Mouse (Mus musculus): Measurements from ENCODE around the gene Sirt2. TPM values are rescaled to one million over a fixed set of nuclear protein-coding genes. Genes with fewer than 3 reads are reported as not detected.

Gene Sirt2
- polyA plus RNA-seq, 1 experiment from 2014 or later = 57.7 TPM

GRCm38 (mm10) chr7:28836936-28837335, 70.4 kb downstream of the Sirt2 start:
- no peak for ATAC-seq (ENCODE audit: insufficient number of reproducible peaks, insufficient read depth, low FRiP score, low read depth)
- WGBS = 78% methylated on average over 5 of the region's 5 CpGs
- no peaks in the 10 kb centered on the region for H3K27me3 ChIP-seq (ENCODE audit: control insufficient read depth, insufficient read depth, low read length)

More at GRCm38 (mm10) chr7:28836936-28837335, 70.4 kb downstream of the Sirt2 start:
- Histone ChIP-seq H3K4me2 (ENCODE audit: low read length) (no peak overlapping the region), H3K9me3 (ENCODE audit: control insufficient read depth, low read length) (no peaks in the 10 kb centered on the region), H3K36me3 (ENCODE audit: control insufficient read depth, insufficient read depth, low read length) (peaks cover 6% of the 10 kb centered on the region), H3K27ac (replicated peaks in 1 of 2; ENCODE audit: control insufficient read depth in 1 of 2, insufficient read depth in 1 of 2, low read depth in 2 of 2, low read length in 2 of 2) (no peak overlapping the region), H3K4me1 (ENCODE audit: control insufficient read depth in 2 of 2, insufficient read depth in 2 of 2, low read length in 2 of 2) (no peaks in the 10 kb centered on the region), H3K9ac (ENCODE audit: low read length) (no peak overlapping the region), H3K4me3 (ENCODE audit: control insufficient read depth in 1 of 2, insufficient read depth in 1 of 2, low read depth in 1 of 2, low read length in 2 of 2) (no peak overlapping the region)

Other genes with a start within 250 kb of the Sirt2 start
- gene Ifnl3, start 243.9 kb upstream of the Sirt2 start, polyA plus RNA-seq (2014; fragmentation: Nextera tagmentation; extraction: Ambion mirVana) = not detected in 2 replicates
- gene Sycn, start 225.8 kb upstream of the Sirt2 start, polyA plus RNA-seq (2014; fragmentation: Nextera tagmentation; extraction: Ambion mirVana) = not detected in 2 replicates
- not detected in 2 replicates for gene Nccrp1, start 219.5 kb upstream of the Sirt2 start, polyA plus RNA-seq (2014; fragmentation: Nextera tagmentation; extraction: Ambion mirVana)
- gene Samd4b, start 168.6 kb upstream of the Sirt2 start, polyA plus RNA-seq (2014; fragmentation: Nextera tagmentation; extraction: Ambion mirVana) = 23.5 and 25.2 TPM in 2 replicates
- gene Pak4, start 168.6 kb upstream of the Sirt2 start, polyA plus RNA-seq (2014; fragmentation: Nextera tagmentation; extraction: Ambion mirVana) = 21.1 and 22.1 TPM in 2 replicates
- not detected in 2 replicates for gene Acp7, start 135.4 kb upstream of the Sirt2 start, polyA plus RNA-seq (2014; fragmentation: Nextera tagmentation; extraction: Ambion mirVana)
- 3.7 and 4.2 TPM in 2 replicates for gene Fbxo27, start 73.9 kb upstream of the Sirt2 start, polyA plus RNA-seq (2014; fragmentation: Nextera tagmentation; extraction: Ambion mirVana)
- 8.0 and 8.6 TPM in 2 replicates for gene Fbxo17, start 49.9 kb upstream of the Sirt2 start, polyA plus RNA-seq (2014; fragmentation: Nextera tagmentation; extraction: Ambion mirVana)
- gene Mrps12, start 24.9 kb upstream of the Sirt2 start, polyA plus RNA-seq (2014; fragmentation: Nextera tagmentation; extraction: Ambion mirVana) = 129 and 135 TPM in 2 replicates
- 18.8 and 20.3 TPM in 2 replicates for gene Sars2, start 24.7 kb upstream of the Sirt2 start, polyA plus RNA-seq (2014; fragmentation: Nextera tagmentation; extraction: Ambion mirVana)
- gene Ccer2, start 10.6 kb upstream of the Sirt2 start, polyA plus RNA-seq (2014; fragmentation: Nextera tagmentation; extraction: Ambion mirVana) = not detected in 2 replicates
- 25.7 and 29.5 TPM in 2 replicates for gene Nfkbib, start 777 bp downstream of the Sirt2 start, polyA plus RNA-seq (2014; fragmentation: Nextera tagmentation; extraction: Ambion mirVana)
- 2.1 and 3.7 TPM in 2 replicates for gene Rinl, start 22.2 kb downstream of the Sirt2 start, polyA plus RNA-seq (2014; fragmentation: Nextera tagmentation; extraction: Ambion mirVana)
- gene Hnrnpl, start 41.8 kb downstream of the Sirt2 start, polyA plus RNA-seq (2014; fragmentation: Nextera tagmentation; extraction: Ambion mirVana) = 151 and 155 TPM in 2 replicates
- gene Ech1, start 58.5 kb downstream of the Sirt2 start, polyA plus RNA-seq (2014; fragmentation: Nextera tagmentation; extraction: Ambion mirVana) = 252 and 254 TPM in 2 replicates
- gene Lgals4, start 67.1 kb downstream of the Sirt2 start, polyA plus RNA-seq (2014; fragmentation: Nextera tagmentation; extraction: Ambion mirVana) = 4.7 and 4.8 TPM in 2 replicates
- gene Lgals7, start 97.1 kb downstream of the Sirt2 start, polyA plus RNA-seq (2014; fragmentation: Nextera tagmentation; extraction: Ambion mirVana) = 1.3 and 2.6 TPM in 2 replicates
- gene Capn12, start 114.7 kb downstream of the Sirt2 start, polyA plus RNA-seq (2014; fragmentation: Nextera tagmentation; extraction: Ambion mirVana) = 0.27 and 0.46 TPM in 2 replicates
- 221 and 228 TPM in 2 replicates for gene Actn4, start 195.6 kb downstream of the Sirt2 start, polyA plus RNA-seq (2014; fragmentation: Nextera tagmentation; extraction: Ambion mirVana)
- 286 and 319 TPM in 2 replicates for gene Eif3k, start 215.1 kb downstream of the Sirt2 start, polyA plus RNA-seq (2014; fragmentation: Nextera tagmentation; extraction: Ambion mirVana)
- 2.8 and 3.3 TPM in 2 replicates for gene Map4k1, start 215.3 kb downstream of the Sirt2 start, polyA plus RNA-seq (2014; fragmentation: Nextera tagmentation; extraction: Ambion mirVana)

All from heart, embryonic 14.5 days (tissue).